Mouse (Mus musculus) heart, postnatal 0 days (tissue): ENCODE results near the gene Mrpl23.

Source experiments
- CTCF ChIP-seq: IDR thresholded peaks from 2 replicates; pipeline ENCODE4 v1.5.1; 2016; ENCODE audit warnings: antibody characterized with exemption, control low read depth, low read depth
- EP300 ChIP-seq: IDR thresholded peaks from 2 replicates; pipeline ENCODE4 v1.6.1; 2016; ENCODE audit warnings: antibody characterized with exemption, low read depth

DNA sequence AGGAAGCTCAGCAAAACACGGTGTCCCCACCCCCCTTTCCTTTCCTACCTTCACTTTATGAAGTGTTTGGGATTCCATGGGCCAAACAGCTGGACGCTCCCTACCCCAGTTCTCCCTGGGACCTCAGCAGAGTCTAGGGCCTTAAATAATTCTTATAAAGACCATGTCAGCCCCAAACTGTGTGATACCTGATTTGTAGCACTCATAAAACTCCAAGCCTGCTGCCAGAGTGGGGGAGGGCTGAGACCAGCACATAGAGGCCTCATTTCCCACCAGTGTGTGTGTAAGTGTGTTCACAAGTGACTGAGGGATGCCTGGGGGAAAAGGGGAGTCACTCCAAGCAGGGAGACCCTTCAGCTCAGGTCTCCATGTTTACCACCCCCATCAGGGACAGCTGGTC lies 15.4 kb downstream of the Mrpl23 start:
- no peak for TF ChIP-seq CTCF
- no peak for TF ChIP-seq EP300
